Mouse (Mus musculus) stomach, postnatal 0 days (tissue): ENCODE results near the gene Dnajb5.

Experiments used
- CTCF ChIP-seq: IDR thresholded peaks from 2 replicates; pipeline ENCODE4 v1.5.1; 2016; ENCODE audit warnings: antibody characterized with exemption, low read depth, mild to moderate bottlenecking, moderate library complexity
- EP300 ChIP-seq: optimal IDR thresholded peaks from 2 replicates; pipeline ENCODE3; 2016; ENCODE audit warnings: antibody characterized with exemption

DNA sequence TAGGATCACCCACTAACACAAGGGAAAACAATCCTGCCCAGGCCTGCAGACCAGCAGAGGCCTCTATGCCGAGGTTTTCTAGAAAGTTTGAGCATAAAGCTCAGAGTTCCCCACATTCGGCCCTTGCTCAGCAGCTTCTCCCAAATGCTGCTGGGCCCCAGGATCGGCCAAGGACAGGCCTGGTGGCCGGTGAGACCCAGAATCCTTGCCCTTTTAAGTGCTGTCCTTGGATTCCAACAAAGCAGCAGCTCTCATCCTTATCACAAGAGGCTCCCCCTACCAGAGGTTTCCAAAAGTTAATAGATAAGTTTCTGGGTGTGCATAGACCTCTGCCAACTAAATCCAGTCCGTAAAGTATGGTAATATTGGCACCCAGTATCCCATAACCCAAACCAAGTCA lies 24.3 kb downstream of the Dnajb5 start:
- TF ChIP-seq CTCF (no peak), EP300 (no peak)
